8 mouse cellular contexts compared by ENCODE assay signal in the genomic region with DNA sequence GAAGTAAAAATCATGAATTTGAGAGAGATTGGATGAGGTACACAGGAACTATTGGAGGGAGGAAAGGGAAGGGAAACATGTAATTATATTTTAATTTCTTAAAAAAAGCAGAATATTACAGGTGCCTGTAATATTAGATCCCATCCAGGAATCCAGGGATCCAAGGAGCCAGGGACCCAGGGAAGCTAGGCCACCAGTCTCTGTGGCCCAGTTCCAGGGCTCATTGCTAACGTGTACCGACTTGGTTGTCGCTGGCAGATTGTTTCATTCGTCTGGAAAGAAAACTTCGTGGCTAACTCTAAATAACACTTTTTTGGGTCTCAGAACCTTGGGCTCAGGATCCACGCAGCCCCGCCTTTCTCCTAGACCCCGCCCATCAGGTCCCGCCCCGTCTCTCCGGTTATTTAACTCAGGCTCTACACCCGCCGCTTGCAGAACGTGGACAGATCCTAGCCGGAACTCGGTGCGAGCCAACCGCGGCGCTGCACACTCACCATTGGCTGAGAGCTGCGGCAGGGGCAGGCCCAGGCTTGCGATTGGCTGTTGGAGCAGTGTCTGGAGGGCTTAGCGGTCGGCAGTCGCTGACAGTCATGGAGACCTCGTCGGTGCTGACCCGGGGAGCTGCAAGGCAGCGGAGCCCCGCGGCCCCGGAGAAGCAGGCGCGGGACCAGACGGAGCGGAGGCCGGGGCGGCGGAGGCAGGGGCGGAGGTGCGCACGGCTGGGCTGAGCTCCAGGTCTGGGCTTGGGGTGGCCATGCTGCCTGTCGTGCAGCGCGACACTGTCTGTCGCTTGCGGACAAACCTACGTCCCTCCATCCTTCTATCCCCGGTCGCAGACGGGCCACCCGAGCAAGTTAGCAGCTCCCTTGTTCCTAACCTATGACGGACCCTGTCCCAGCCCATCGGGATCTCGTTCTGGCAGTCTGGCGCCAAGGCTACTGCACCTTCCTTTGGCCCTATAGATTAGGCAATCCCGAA. TPM values are rescaled to one million over a fixed set of nuclear protein-coding genes. Genes with fewer than 3 reads are reported as not detected.
DNase-seq lines count a peak whose midpoint lies in the region; ATAC-seq and TF ChIP-seq lines count a peak whose summit lies in the region.

A gene (plus strand): TSS at position 434 of the 978 bp plus-strand sequence.

- under 1% methylated on average over 57 of the region's 57 CpGs for WGBS in heart, embryonic 12.5 days
- under 1% methylated on average over 54 of the region's 57 CpGs for WGBS in kidney, postnatal 0 days
- under 1% methylated on average over 56 of the region's 57 CpGs for WGBS in liver, embryonic 11.5 days
- WGBS in stomach, embryonic 14.5 days: under 1% methylated on average over 57 of the region's 57 CpGs

- peak within 1 kb of the TSS; percentile 83 for H3K9ac ChIP-seq in heart, embryonic 12.5 days
- peak within 1 kb of the TSS; percentile 61 for H3K9ac ChIP-seq in kidney, postnatal 0 days (ENCODE audit: low read depth, low read length)
- peak within 1 kb of the TSS; percentile 83 for H3K9ac ChIP-seq in liver, embryonic 11.5 days (ENCODE audit: low read depth, low read length)
- peak within 1 kb of the TSS; percentile 57; the same call in 1 of the 2 replicates for H3K9ac ChIP-seq in stomach, embryonic 14.5 days (replicated peaks; ENCODE audit: low read depth, low read length)

- TF ChIP-seq CTCF in kidney, postnatal 0 days (IDR thresholded peaks at IDR 0.05; ENCODE audit: low read depth): no peak

- DNase-seq in CD4-positive helper T cell, adult 2 months (ENCODE audit: low read depth, low spot score): peak; percentile 93
- DNase-seq in brain, embryonic 18.5 days (ENCODE audit: low read depth, low spot score): peak; percentile 84
- DNase-seq in kidney, postnatal 0 days (ENCODE audit: low spot score): peak; percentile 98
- DNase-seq in liver, embryonic 11.5 days (ENCODE audit: low spot score): peak; percentile 95
- DNase-seq in naive thymus-derived CD4-positive, alpha-beta T cell, adult 2 months (ENCODE audit: low read depth): peak; percentile 93

- peak within 1 kb of the TSS; percentile 77 for H3K4me3 ChIP-seq in heart, embryonic 12.5 days
- peak within 1 kb of the TSS; percentile 55 for H3K4me3 ChIP-seq in kidney, postnatal 0 days (replicated peaks; ENCODE audit: low read depth, low read length)
- peak within 1 kb of the TSS; percentile 81 for H3K4me3 ChIP-seq in liver, embryonic 11.5 days (ENCODE audit: low read depth, low read length)
- H3K4me3 ChIP-seq in stomach, embryonic 14.5 days (ENCODE audit: low read depth, low read length): peak within 1 kb of the TSS; percentile 76

- peaks cover 6% of the 10 kb centered on the region for H3K4me1 ChIP-seq in heart, embryonic 12.5 days (replicated peaks)
- H3K4me1 ChIP-seq in kidney, postnatal 0 days (replicated peaks; ENCODE audit: insufficient read depth, low read length): no peaks in the 10 kb centered on the region; the same call in 1 of the 2 replicates
- peaks cover 19% of the 10 kb centered on the region; the same call in 1 of the 2 replicates for H3K4me1 ChIP-seq in liver, embryonic 11.5 days (replicated peaks; ENCODE audit: control insufficient read depth, insufficient read depth, low read length)
- H3K4me1 ChIP-seq in stomach, embryonic 14.5 days (ENCODE audit: control insufficient read depth, insufficient read depth, low read length): 0 out of 2 replicates have a peak, but pooled peaks cover 3% of the 10 kb centered on the region

- peak; percentile 99 for ATAC-seq in erythroid progenitor cell, adult 5-6 weeks (replicated peaks; ENCODE audit: low FRiP score, poor library complexity, severe bottlenecking)
- ATAC-seq in heart, embryonic 12.5 days (ENCODE audit: insufficient number of reproducible peaks, low FRiP score): peak; percentile 99
- ATAC-seq in kidney, postnatal 0 days (replicated peaks; ENCODE audit: low FRiP score, low read depth): peak; percentile 98
- peak; percentile 99 for ATAC-seq in liver, embryonic 11.5 days (replicated peaks; ENCODE audit: low FRiP score)
- peak; percentile 100 for ATAC-seq in stomach, embryonic 14.5 days (ENCODE audit: insufficient number of reproducible peaks, insufficient read depth, low FRiP score, low read depth)

- H3K36me3 ChIP-seq in heart, embryonic 12.5 days: peaks cover 10% of the 10 kb centered on the region
- H3K36me3 ChIP-seq in kidney, postnatal 0 days (ENCODE audit: insufficient read depth, low read length): no peaks in the 10 kb centered on the region
- peaks cover 2% of the 10 kb centered on the region; the same call in 1 of the 2 replicates for H3K36me3 ChIP-seq in liver, embryonic 11.5 days (ENCODE audit: control insufficient read depth, insufficient read depth, low read length)
- H3K36me3 ChIP-seq in stomach, embryonic 14.5 days (ENCODE audit: control insufficient read depth, insufficient read depth, low read length): no peaks in the 10 kb centered on the region; the same call in 1 of the 2 replicates

- H3K4me2 ChIP-seq in heart, embryonic 12.5 days: peak within 1 kb of the TSS; percentile 90
- H3K4me2 ChIP-seq in kidney, postnatal 0 days (ENCODE audit: low read length): peak within 1 kb of the TSS; percentile 90
- peak within 1 kb of the TSS; percentile 85 for H3K4me2 ChIP-seq in liver, embryonic 11.5 days
- peak within 1 kb of the TSS; percentile 95 for H3K4me2 ChIP-seq in stomach, embryonic 14.5 days (replicated peaks; ENCODE audit: low read depth, low read length)

- no peaks in the 10 kb centered on the region for H3K9me3 ChIP-seq in heart, embryonic 12.5 days (replicated peaks)
- H3K9me3 ChIP-seq in kidney, postnatal 0 days (replicated peaks; ENCODE audit: low read length): no peaks in the 10 kb centered on the region
- no peaks in the 10 kb centered on the region for H3K9me3 ChIP-seq in liver, embryonic 11.5 days (ENCODE audit: control insufficient read depth, low read length)
- H3K9me3 ChIP-seq in stomach, embryonic 14.5 days (ENCODE audit: control insufficient read depth, low read depth, low read length): no peaks in the 10 kb centered on the region

- no peaks in the 10 kb centered on the region for H3K27me3 ChIP-seq in heart, embryonic 12.5 days (replicated peaks)
- no peaks in the 10 kb centered on the region for H3K27me3 ChIP-seq in kidney, postnatal 0 days (ENCODE audit: insufficient read depth, low read length)
- H3K27me3 ChIP-seq in liver, embryonic 11.5 days (replicated peaks; ENCODE audit: control insufficient read depth, insufficient read depth, low read length): no peaks in the 10 kb centered on the region
- H3K27me3 ChIP-seq in stomach, embryonic 14.5 days (ENCODE audit: control insufficient read depth, insufficient read depth, low read length): no peaks in the 10 kb centered on the region

- no peak within 1 kb of the TSS for H3K27ac ChIP-seq in heart, embryonic 12.5 days (ENCODE audit: poor library complexity, severe bottlenecking)
- no peak within 1 kb of the TSS for H3K27ac ChIP-seq in kidney, postnatal 0 days
- H3K27ac ChIP-seq in liver, embryonic 11.5 days (ENCODE audit: low read depth, low read length): peak within 1 kb of the TSS; percentile 17; the same call in 1 of the 2 replicates
- H3K27ac ChIP-seq in stomach, embryonic 14.5 days (ENCODE audit: low read length): no peak within 1 kb of the TSS

RNA-seq across cellular contexts. Expression of the gene that starts here (rescaled TPM):
- total RNA-seq in erythroid progenitor cell, adult 5-6 weeks (2015; ENCODE audit: low replicate concordance): not detected in 2 replicates
- 9.4 TPM in 1 of 2 replicates, not detected in the other for total RNA-seq in erythroid progenitor cell, adult 5-6 weeks (2017; ENCODE audit: low replicate concordance)
- polyA plus RNA-seq in heart, embryonic 12.5 days (2016; fragmentation: Nextera tagmentation; extraction: Ambion mirVana): 4.5 and 4.6 TPM in 2 replicates
- polyA plus RNA-seq in kidney, postnatal 0 days (2015; fragmentation: Nextera tagmentation; extraction: Ambion mirVana): 5.3 and 5.8 TPM in 2 replicates
- polyA plus RNA-seq in liver, embryonic 11.5 days (2014; fragmentation: Nextera tagmentation; extraction: Ambion mirVana): 13.4 and 14.3 TPM in 2 replicates
- polyA plus RNA-seq in stomach, embryonic 14.5 days (2014; fragmentation: Nextera tagmentation; extraction: Ambion mirVana): 5.2 and 7.0 TPM in 2 replicates
